Mouse (Mus musculus): ENCODE measurements around the gene Rasl10a.

Gene Rasl10a

DNA sequence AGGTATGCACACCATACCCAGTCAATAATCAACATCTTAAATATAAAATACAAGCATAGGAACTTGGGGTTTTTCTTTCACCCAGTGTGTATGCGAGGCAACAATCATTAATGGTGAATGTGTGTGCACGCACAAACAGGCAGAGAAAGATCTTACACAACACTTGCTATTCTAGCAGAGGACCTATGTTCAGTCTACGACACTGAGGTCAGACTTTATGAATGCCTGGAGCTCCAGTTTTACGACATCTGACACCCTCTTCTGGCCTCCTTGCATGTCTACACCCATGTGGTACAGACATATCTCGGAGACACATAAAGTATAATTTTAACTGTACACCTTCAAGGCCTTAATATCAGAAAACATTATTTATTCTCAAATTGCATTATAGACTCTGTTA, 18.9 kb downstream of the Rasl10a start:
- 81% methylated on average over 4 of the region's 5 CpGs for WGBS

DNA sequence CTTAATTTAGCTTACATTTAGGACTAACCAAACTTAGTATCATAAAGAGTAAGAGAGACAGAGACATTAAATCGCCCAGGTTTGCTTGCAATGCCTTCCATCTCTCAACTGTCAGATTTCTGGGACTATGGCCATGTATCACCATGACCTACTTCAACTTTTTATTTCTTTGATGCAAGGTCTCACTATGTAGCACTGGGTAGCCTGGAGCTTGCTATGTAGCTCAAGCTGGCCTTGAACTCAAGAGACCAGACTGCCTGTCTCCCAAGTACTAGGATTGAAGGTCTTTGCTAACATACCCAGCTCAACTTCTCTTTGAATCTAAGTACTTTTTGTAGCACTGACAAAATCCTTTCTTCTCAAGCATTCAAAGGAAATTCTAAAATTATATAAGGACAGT, 31.2 kb downstream of the Rasl10a start:
- WGBS: 89% methylated on average over 1 of the region's 1 CpGs

DNA sequence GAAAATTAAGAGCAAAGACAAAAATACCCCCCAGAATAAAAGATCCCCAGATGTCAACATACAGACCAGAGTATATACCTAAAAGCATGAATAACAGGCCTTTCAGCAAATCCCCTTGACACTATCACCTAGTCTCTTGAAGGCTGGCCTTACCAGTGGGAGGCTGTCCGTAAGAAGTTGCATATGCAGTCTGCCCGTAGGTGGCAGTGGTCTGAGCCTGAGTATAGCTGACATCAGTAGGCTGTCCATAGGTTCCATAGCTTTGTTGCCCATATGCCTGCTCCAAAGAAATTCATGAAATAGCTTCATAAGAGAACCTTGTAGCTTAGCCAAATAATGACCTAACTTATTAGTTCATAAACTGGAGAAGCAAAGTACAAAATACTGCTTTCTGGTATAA, 33.8 kb downstream of the Rasl10a start:
- WGBS: 19% methylated on average over 2 of the region's 2 CpGs

- 47% methylated on average over 5 of the region's 5 CpGs for WGBS
Measured at GRCm38 (mm10) chr11:5095877-5096276, 37.9 kb downstream of the Rasl10a start.

- WGBS: 24% methylated on average over 8 of the region's 8 CpGs
Measured at GRCm38 (mm10) chr11:5096480-5097020, 38.6 kb downstream of the Rasl10a start.

DNA sequence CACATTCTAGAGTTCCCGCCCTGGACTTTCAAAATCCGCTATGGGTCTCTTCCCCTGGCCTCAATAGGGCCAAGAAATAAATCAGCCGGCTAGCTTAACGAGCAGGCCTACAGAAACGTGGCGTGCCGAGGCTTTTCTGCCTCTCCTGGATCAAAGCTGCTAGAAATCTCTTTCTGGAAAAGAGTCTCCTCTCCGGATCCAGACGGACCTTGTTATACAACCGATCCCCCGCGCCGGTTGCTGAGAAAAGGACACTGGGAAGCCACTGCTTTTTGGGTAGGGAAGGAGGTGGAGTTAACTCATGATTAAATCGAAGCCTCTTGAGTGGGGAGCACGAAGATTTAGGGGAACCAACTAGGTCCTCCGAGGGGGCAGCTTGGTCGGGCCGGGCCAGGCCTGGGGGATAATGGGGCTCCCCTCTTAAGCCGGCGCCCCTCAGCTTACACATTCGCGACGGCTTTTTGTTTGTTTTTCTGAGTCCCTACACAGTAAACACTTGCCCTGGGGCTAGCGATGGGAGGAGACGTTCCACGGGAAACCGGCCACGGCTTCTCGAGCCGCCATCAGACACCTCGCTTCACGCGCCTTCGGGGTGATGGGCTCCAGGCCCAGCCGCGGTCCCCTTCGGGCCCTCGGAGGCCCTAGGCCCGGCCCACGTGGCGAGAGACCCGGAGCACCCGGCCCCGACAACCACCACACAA, 40.3 kb downstream of the Rasl10a start:
- under 1% methylated on average over 44 of the region's 44 CpGs for WGBS

- under 1% methylated on average over 91 of the region's 92 CpGs for WGBS
Measured at GRCm38 (mm10) chr11:5098736-5099542, 41.0 kb downstream of the Rasl10a start, which contains the start of the genes Rhbdd3 and Ewsr1. TSS of gene Rhbdd3 (plus strand) at chr11:5098926. TSS of gene Ewsr1 (minus strand) at chr11:5099266.

DNA sequence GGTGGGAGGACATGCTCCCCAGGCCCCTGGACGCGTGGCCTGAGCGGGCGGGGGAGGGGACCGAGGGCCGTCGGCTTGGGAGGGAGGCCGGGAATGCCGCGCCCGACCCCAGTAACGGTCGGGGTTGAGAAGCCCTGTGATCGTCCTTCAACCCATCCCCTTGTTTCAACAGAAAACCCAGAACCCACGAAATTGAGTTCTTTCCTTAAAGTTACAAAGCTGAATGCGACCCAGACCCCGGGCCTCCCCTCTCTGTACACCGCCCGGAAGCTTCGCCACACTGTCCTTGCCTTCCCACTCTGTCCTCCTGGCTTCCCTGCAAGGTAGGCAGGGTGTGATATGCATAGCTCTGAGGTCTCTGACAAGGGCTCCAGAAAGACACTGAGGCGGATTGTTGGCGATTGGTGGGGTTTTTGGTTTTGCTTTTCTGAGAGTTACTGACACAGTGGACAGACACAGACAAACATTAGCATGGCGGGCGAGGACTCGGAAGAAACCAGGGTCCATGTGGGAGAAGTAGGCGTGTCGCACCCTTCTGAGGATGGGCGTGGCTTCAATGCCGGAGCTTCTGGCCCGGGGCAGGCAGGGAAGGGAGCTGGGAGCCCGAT, 41.8 kb downstream of the Rasl10a start:
- under 1% methylated on average over 31 of the region's 31 CpGs for WGBS

GRCm38 (mm10) chr11:5100283-5100682, 42.4 kb downstream of the Rasl10a start:
- WGBS: 2% methylated on average over 7 of the region's 7 CpGs

GRCm38 (mm10) chr11:5100801-5101200, 42.9 kb downstream of the Rasl10a start:
- WGBS: 39% methylated on average over 5 of the region's 5 CpGs

DNA sequence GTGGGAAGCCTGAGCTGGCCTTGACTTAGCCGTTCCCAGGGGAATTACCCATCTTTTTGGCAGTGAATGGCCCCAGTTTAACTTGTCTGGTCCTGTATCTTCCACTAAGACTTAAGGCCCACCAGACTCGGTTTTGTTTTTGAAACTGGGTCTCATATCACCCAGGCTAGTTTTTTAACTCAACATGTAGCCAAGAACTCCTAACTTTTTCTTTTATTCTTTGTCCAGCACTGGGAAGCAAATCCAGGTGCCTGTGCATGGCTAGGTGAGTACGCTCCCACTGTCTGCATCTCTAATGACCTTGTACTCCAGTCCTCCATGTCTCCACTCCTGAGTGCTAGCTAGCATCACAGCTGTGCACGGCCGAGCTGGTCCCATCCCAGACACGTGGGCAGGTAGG, 43.7 kb downstream of the Rasl10a start:
- WGBS: 85% methylated on average over 6 of the region's 6 CpGs

DNA sequence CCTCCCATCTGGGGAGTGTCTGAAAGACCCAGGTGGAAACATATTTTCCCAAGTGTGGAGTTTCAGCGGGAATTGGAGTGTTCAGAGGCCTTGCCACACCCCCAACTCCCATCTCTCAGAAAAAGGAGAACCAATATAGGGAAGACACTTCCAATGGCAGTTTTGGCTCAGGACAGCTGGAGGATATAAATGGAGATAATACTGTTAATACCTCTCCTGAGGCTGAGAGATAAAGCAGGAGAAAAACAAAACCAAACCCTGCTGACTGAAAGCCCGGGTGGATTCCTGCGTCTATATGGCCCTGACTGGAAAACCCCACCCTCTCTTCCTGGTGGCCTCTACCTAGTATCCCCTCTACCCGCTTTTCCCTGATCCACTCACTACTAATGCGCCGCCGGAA, 44.5 kb downstream of the Rasl10a start:
- 94% methylated on average over 7 of the region's 7 CpGs for WGBS

DNA sequence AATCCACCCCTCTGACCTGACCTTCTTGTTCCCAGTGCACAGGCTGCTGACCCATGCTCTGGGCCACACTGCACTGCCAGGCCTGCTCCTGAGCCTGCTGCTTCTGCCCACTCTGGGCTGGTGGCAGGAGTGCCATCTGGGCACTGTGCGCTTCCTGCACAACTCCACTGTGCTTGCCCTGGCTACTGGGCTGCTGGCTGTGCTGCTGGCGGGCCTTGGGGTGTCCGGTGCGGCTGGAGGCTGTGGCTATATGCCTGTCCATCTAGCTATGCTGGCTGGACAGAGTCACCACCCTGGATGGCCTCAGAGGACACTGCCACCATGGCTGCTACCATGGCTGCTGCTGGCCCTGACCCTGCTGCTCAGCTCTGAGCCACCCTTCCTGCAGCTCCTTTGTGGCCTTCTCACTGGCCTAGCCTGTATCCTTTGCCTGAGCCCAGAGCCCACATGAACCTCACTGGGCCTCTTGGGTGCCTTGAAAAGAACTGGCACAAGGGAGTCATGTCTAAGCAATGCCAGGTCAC, 46.1 kb downstream of the Rasl10a start:
- WGBS: 93% methylated on average over 4 of the region's 4 CpGs

DNA sequence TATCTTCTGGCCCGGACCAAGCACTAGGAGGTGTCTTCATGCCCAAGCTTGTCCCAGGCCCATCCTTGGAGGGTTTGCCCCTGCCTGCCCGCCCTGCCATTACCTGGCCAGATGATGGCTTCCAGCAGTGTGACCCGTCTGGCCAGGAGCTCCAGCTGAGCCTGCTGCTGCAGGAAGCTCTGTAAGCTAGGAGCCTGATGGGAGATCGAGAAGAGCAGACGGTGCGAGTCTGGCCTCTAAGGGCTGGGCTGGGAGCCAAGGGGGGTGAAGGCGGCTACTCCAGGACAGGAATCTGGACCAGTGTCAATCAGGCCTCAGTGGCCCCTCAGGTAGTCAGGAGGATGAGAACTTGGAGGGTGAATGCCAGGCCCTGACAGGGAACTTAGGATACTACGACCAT, 51.5 kb downstream of the Rasl10a start:
- WGBS: 83% methylated on average over 8 of the region's 8 CpGs

All from cerebral cortex, adult 2 months (tissue).